Mouse (Mus musculus) splenic B cell, adult 2 months (primary cell): Measurements from ENCODE around the gene Gm9944.

Experiments
- DNase-seq: peaks from one replicate; pipeline ENCODE4 v3.0.0-alpha.2; 2011; ENCODE audit warnings: low read depth, low spot score
- H3K27me3 ChIP-seq: 2 replicates; pipeline ENCODE4 v1.6.1; 2012; ENCODE audit warnings: mild to moderate bottlenecking, low read length, moderate library complexity, mixed read lengths; ENCODE audit not compliant: control insufficient read depth, poor library complexity, insufficient read depth, severe bottlenecking
- H3K36me3 ChIP-seq: 2 replicates; pipeline ENCODE4 v1.6.1; 2012; ENCODE audit warnings: mild to moderate bottlenecking, low read length, moderate library complexity, mixed read lengths; ENCODE audit not compliant: control insufficient read depth, poor library complexity, insufficient read depth, severe bottlenecking

The Gm9944 gene

DNA sequence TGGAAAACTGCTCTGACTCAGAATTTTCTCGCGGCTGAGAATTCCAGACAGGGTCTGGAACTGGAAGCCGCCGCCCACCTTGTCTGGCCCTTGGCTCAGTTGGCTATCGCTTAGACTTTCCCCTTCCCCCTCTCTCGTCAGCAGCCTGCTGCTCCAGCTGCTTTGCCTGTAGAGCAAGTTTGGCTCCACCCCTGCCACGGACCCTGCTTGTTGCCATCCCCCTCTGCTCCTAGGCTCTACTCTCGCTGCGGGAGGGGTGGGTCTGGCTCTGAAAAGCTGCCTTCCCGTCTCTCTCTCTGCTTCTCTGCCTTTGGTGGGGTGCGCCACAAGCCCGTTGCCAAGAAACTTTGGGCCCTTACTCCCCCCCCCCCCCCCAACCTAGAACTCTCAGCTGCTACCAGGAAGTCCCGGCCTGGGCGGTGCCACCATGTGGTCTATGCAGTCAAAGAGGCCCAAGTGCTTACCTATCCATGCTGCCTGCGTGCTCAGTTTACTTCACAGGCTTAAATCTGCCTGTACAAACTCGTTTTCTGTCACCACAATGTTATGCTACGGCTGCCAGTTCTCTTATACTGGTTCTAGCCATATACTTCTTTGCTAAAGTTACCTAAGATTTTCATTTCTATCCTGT lies 48.5 kb downstream of the Gm9944 start:
- no peaks in the 10 kb centered on the region for H3K36me3 ChIP-seq
- no peaks in the 10 kb centered on the region for H3K27me3 ChIP-seq
- no peak for DNase-seq
